Mouse (Mus musculus) G1E (cell line): ENCODE data around the gene Actb.
"Not testable (repeated sequence)": the region's sequence is repeated elsewhere in the genome, so short reads cannot be mapped to it uniquely, and the experiment has no call there.

ENCODE experiments used
- CTCF ChIP-seq: IDR thresholded peaks from 2 replicates; pipeline ENCODE4 v1.5.1; 2012; ENCODE audit warnings: low read depth, low read length, inconsistent platforms, mixed read lengths
- GATA1 ChIP-seq: IDR thresholded peaks from 2 replicates; pipeline ENCODE4 v1.6.1; 2012; ENCODE audit warnings: borderline replicate concordance, low read length, inconsistent platforms, mixed read lengths
- GATA2 ChIP-seq: IDR thresholded peaks from 2 replicates; pipeline ENCODE4 v1.6.1; 2012; ENCODE audit warnings: low read depth, low read length, inconsistent platforms, borderline replicate concordance
- POLR2AphosphoS5 ChIP-seq: IDR thresholded peaks from 2 replicates; pipeline ENCODE4 v1.6.1; 2012; ENCODE audit warnings: low read depth, low read length, inconsistent platforms; ENCODE audit not compliant: insufficient replicate concordance
- TAL1 ChIP-seq: conservative IDR thresholded peaks from 2 replicates; pipeline ENCODE4 v1.6.1; 2012; ENCODE audit warnings: low read depth, low read length, inconsistent platforms, mixed read lengths

DNA sequence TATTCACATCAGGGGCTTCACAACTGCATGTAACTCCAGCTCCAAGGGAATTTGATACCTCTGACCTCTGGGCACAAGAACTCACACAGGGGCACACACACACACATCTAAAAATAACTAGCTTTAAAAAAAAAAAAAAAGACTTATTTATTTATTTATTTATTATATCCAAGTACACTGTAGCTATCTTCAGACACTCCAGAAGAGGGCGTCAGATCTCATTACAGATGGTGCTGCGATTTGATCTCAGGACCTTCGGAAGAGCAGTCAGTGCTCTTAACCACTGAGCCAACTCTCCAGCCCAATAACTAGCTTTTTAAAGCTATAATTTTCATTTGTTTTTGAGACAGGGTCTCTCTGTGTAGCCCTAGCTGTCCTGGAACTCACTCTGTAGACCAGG, 19.0 kb downstream of the Actb start:
- not testable (repeated sequence) for TF ChIP-seq CTCF, GATA1, TAL1, POLR2AphosphoS5, GATA2
